Mouse (Mus musculus) ovary, postnatal 36 days (tissue): ENCODE data around the gene Mroh8.
"Not testable (repeated sequence)": the region's sequence is repeated elsewhere in the genome, so short reads cannot be mapped to it uniquely, and the experiment has no call there.

Experiments
- DNase-seq: peaks from one replicate; pipeline ENCODE4 v3.0.0; 2022; ENCODE audit warnings: low spot score, mixed read lengths

The Mroh8 gene

DNA sequence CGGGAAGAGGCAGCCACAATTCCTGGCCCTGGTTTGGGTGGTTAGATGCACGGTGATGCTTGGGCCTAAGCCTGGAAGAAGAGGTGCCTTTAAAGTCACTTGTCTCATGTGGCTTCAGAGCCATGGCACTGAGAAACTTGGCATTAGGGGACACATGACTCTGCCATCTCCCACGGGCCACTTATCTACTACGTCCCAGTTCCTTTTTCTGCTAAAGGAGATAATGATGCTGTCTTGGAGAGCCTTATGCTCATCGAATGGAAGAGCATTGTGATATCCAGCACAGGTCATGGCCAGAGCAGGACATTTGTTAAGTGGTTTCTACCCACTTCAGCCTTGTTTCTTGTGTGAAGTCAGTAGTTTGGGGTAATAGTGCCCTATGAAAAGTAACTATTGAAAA is 9.6 kb upstream of the Mroh8 start:
- no peak for DNase-seq

DNA sequence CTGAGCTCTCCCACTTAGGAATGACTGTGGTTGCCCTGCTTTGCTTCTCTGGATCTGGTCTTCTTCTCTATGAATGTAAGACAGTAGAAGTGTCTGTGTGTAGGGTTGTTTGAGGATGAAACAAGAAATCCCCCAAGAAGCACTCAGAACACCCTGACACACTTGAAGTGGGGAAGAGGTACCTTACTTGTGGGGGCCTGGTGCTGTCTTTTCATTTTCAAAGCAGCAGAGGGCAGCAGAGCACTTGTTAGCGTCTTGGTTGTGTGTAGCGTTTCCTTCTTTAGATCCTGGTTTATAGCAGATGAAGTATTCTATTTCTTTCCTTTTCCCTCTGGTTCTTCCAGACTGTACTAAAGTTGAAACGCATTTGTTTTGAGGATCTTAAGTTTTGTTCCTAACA is 8.2 kb upstream of the Mroh8 start:
- DNase-seq: peak; percentile 16

DNA sequence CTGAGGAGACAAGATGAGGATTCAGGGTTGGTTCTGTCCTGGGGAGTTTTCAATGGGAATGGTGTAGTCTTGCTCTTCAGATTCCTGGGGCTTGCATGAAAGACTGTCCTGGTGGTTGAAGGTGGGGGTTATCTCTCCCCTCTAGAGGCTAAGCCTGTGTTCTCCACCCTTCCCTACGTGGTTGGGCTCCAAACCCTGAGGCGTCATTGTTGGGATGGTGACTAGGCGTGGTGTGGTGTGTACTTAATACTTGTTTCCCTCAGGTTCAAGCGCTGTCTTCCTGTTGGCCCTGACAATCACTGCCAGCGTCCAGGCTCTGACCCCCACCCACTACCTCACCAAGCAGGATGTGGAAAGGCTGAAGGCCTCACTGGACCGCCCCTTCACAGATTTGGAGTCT is 4.0 kb upstream of the Mroh8 start:
- DNase-seq: no peak

DNA sequence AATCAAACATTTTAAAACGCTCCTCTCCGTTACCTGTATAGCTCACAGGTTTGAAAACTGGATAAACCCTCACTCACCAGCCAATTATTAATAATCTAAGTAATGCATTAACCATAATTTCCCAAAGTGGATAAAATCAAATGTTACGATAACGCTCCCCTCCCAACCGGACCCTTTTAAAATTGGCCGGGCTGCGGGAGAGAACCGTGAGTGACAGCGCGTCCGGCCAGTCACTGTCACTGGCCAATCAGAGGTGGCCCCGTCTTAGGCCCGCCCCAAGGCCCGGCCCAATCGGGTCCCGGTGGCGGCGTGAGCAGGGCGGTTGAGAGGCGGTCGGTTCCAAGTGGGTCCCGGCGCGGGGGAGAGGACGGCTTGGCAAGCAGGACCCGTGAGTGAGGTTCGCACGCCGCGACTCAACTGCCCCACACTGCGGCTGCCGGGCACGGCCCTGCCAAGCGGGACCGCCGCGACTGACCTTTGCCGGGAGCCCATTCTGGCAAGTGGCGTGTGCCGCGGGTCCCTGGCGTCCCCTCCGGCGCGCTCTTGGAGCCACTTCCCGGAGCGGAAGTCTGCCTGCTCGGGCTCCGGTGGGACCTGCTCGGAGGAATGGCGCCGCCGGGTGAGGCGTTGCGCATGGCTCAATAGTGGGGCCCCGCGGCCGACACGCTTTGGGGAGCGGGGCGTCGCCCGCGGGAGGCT is 483 bp downstream of the Mroh8 start, which contains the start of gene Rpn2:
Gene Rpn2, plus strand, starts transcription at position 301 of the 699 bp plus-strand sequence.
- DNase-seq: peak; percentile 96

GRCm38 (mm10) chr2:157263832-157264231 is 15.5 kb downstream of the Mroh8 start:
- DNase-seq: no peak

DNA sequence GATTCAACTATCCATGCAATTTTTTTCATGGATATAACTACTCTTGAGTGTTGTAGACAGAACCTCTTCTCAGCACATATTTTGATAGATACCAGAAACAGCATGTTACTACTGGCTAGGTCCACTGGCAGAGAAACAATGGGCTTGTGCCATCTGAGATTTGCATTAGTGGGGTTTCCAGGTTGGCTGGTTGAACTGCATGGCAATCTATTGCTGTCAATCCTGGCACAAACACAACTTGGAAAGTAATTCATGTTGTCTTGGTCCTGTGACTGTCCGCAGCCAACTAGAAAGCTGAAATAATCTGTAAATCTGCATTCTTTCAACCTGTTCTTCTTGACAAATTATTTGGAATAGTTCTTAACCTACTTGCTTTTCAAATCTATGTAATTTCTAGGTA is 16.2 kb downstream of the Mroh8 start:
- DNase-seq: no peak

- no peak for DNase-seq
Observed at GRCm38 (mm10) chr2:157262506-157262905, 16.8 kb downstream of the Mroh8 start.

GRCm38 (mm10) chr2:157261930-157262329 is 17.4 kb downstream of the Mroh8 start:
- no peak for DNase-seq

- peak; percentile 60 for DNase-seq
Observed at GRCm38 (mm10) chr2:157259720-157260119, 19.6 kb downstream of the Mroh8 start.

DNA sequence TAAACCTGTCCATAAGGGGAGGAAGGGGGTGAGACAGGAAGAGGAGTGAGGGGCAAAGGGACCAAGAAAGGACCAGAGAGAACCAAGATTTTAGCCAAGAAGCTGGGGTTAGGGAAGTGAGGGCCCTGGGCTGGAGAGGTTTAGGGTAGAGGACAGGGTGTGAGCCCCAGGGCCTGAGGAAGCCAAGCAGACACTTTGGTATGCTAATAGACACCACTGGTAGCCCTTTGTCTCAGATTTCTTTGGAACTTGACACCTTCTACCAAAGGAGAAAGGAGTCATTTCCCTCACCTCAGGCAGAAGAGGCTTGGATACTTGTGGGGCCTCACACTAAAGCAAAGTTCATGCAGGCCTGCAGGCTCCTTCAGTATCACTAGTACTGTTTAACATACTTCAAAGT is 31.2 kb downstream of the Mroh8 start:
- no peak for DNase-seq

DNA sequence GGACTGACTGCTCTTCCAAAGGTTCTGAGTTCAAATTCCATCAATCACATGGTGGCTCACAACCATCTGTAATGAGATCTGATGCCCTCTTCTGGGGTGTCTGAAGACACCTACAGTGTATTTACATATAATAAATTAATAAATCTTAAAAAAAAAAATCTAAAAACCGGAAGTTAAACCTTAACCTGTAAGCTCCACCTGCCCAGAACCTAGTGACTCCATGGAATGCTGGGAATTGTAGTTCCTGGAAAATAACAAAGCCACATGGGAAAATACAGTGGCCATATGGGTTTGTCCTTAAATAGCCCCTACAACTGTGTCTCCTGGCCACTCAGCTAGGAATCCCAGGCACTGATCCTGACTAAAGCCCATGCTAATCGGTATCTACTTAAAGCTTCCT is 33.7 kb downstream of the Mroh8 start:
- DNase-seq: no peak

GRCm38 (mm10) chr2:157245001-157245400 is 34.3 kb downstream of the Mroh8 start:
- DNase-seq: no peak

DNA sequence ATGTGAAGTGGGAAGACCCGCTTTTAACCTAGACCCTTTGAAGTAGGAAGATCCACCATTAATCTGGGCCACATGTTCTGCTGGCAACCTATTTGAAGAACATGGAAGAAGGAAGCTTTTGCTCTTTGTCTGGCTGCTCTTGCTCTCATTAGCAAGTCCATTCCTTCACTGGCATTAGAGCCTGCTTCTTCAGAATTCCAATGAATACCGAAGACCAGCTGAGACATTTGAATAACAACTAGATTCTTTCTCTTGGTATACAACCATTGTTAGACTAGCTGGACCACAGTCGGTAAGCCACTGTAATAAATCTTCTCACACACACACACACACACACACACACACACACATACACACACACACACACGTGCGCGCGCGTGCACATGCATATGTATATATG is 43.4 kb downstream of the Mroh8 start:
- DNase-seq: no peak

DNA sequence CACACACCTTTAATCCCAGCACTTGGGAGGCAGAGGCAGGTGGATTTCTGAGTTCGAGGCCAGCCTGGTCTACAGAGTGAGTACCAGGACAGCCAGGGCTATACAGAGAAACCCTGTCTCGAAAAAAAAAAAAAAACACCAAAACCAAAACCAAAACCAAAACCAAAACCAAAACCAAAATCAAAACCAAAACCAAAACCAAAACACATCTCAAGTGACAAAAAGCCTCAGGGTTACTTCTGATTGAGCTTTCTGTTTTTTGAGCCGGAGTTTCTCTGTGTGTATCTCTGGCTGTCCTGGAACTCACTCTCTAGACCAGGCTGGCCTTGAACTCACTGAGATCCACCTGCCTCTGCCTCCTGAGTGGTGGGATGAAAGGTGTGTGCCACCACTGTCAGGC is 57.4 kb downstream of the Mroh8 start:
- not testable (repeated sequence) for DNase-seq

GRCm38 (mm10) chr2:157220108-157220507 is 59.2 kb downstream of the Mroh8 start:
- no peak for DNase-seq

- no peak for DNase-seq
Observed at GRCm38 (mm10) chr2:157211731-157212130, 67.6 kb downstream of the Mroh8 start.

GRCm38 (mm10) chr2:157204366-157205218 is 74.8 kb downstream of the Mroh8 start, which contains the start of gene Rbl1:
Gene Rbl1 (minus strand): TSS chr2:157204534.
- peak; percentile 88 for DNase-seq

DNA sequence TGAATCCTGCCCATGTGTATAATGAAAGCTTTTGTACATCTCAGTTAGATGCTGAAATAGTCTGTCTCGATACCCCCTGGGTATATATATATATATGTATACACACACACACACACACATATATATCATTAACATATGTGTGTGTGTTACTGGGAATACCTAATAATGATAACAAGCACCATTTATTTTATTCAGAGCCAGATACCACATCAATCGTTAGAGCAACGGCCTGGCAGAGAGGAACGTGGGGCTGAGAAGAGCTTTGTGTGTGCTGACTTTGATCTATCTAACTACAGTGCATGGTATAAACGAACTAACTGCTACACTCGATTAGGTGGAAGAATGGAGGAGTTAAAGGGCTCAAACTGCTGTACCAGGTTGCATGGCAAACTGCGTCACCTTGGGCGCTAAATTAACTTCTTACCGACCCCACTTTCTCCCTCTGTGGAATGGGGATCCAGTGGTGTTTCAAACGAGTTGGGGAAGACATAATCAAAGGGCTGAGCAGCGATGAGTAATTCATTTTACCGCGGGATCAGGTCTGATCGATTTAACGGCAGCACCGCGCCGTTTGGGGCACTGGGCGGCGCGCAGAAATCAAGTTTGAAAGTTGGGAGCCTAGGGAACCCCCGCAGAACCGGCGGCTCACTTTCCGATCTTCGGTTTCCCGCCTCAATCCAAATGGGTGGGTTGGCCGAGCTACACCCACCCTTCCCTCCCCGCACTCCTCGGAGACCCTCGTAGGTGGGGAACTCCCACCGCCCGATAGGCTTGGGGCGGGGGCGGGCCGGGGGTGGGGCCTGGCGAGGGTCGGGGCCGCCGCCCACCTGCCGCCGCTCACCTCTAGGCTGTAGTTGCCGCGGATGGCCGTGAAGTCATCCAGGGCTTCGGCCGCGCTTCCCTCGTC is 75.6 kb downstream of the Mroh8 start:
- DNase-seq: peak; percentile 41

DNA sequence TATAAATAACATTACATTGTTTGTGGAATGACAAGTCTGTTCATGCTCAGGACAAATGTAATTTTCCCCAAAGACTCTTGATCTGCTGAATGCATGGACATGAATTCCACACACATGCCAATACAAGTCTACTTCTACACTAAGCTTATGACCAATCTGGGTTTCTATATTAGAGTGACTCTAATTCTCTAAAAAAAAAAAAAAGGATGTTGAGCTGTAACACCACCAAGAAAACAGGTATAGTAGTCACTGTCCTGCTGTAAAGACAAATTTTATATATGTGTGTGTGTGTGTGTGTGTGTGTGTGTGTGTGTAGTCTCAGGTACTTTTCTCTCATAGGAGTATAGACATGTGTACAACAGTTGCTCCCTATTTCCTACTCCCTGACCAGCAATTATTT is 76.3 kb downstream of the Mroh8 start:
- no peak for DNase-seq

DNA sequence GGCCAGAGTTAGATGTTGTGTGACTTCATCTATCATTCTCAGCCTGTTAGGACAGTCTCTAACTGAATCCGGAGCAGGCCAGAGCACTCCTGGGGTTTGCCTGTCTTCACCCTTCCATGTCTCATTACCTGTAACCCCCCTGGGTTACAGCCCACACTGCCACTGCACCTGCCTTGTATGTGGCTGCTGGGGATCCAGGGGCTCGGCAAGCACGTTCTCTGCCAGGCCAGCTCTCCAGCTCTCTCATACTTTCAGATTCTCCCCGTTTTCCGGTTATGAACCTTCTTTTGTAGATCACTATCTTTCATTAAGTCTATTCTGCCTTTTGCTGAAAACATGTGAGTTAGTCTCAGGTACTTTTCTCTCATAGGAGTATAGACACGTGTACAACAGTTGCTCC is 77.0 kb downstream of the Mroh8 start:
- no peak for DNase-seq

DNA sequence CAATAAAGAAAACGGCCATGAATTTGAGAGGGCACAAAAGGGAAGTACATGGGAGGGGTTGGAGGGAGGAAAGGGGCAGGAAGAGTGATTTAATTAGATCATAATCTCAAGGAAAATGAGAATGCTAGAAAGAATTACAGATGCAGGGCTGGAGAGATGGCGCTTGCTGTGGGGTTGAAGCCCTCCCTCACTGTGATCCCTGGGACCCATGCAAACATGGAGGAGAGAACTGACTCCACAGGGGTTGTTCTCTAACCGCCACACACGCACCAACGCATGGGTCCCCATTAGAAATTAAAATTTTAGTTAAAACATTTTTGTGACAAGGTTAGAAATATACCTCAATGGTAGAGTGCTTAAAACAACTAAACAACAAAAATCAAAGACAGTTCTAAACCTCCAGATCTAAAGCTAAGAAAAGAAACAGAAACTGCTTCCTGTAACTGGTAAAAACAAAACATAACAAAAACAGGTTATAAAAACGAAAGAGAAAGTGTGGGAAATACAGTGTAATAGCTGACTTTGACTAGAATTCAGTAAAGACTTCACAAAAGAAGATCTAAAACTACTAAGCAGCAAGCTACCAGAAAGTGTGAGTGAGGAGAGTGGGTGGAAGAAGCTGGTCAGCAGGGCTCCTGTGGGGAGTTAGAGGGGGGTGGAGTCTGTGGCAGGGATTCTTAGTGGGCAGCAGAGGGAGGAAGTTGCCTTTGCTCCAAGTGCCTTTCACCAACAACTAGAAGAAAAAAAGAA is 78.1 kb downstream of the Mroh8 start:
- peak; percentile 25 for DNase-seq
